Mouse (Mus musculus) liver, adult 2 months (tissue): ENCODE results near the gene Nelfe.

Experiments
- CTCF ChIP-seq: fragments of 200-500 bp; IDR thresholded peaks from 2 replicates; pipeline ENCODE4 v1.5.1; 2011; ENCODE audit warnings: low read depth, low read length, control low read depth
- POLR2A ChIP-seq: fragments of 200-500 bp; IDR thresholded peaks from 2 replicates; pipeline ENCODE4 v1.6.1; 2011; ENCODE audit warnings: low read length, control low read depth; ENCODE audit not compliant: insufficient read depth; ENCODE audit errors: extremely low read depth

GRCm38 (mm10) chr17:34898706-34899052, 48.5 kb downstream of the Nelfe start:
- TF ChIP-seq CTCF = no peak
- TF ChIP-seq POLR2A = no peak
